Mouse (Mus musculus): ENCODE measurements at regions not wholly inside any gene's neighbourhood (a gene's known extent, or its start where the extent isn't known, plus 50 kb on each side); places are given as distances from the start of the nearest gene placed in this dataset.

DNA sequence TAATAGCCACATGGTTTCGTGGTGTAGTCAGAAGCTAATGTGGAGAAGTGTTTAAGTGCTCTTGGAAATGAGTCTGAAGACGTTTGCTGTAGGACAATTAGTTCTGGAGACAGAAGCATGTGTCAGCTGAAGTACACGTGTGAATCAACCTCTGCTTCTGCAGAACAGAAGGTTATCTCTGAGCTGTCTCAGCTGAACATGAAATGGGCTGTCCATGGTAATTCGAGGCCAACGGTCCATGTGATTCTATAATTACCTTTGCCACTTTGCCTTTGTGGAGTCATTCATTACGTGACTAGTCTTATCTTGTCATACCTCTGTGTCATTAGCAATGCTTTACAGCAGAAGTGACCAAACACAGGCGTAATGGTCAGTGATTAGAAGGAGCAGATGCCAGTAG, 295.6 kb upstream of the Veph1 start:
- in situ Hi-C loops (cut with MboI, MseI) = no loop called here

DNA sequence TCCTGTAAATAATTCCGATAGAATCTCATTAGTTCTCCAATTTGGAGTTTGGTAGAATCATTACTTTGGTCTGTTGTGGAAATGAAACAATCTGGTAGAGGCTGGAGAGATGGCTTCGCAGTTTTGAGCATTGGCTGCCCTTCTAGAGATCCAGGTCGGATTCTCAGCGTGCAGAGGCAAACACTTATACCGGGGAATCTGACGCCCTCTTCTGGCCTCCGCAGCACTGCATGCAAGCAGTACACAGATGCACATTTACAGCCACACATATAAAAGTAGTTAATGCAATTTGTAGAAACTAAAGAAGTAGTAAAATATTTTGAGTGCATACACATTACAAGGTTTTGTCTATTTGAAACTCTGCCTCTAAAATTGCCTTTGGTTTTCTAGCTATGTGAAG, 294.1 kb upstream of the Veph1 start:
- in situ Hi-C loops (cut with MboI, MseI) = no loop called here

DNA sequence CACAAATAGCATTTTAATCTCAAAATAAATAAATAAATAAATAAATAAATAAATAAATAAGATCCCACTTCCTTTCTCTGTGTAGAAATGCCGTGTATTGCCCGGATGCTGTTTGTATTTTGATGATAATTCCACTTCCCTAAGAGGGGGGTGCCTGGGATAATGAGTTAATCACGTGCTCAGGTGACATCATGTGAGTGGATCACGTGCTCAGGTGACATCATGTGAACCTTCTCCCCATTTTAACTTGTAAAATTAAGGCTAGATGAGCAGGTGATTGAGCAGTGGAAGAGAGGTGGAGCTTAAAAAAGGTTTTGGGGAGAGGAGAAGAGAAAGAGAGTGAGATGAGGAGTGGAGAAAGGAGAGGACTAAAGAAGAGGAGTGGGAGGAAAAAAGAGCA, 292.8 kb upstream of the Veph1 start:
- in situ Hi-C loops (cut with MboI, MseI) = no loop called here

DNA sequence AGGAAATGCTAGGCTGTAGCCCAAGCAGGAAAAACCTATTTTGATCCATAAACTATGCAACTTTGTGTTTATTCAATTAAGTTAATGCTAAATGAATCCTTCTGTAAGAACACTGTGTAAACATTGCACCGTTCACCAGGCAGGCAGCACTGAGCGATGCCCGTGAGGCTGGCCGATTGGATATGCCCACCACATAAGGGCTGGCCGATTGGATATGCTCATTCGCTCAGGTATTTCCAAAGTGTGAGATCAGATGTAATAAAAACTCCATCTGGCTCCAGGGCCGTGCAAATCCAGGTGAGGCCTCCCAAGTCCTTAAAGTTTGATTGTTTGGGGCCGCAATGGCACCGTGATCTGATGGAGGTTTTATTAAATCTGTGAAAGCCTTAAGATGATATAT, 288.2 kb upstream of the Veph1 start:
- in situ Hi-C loops (cut with MboI, MseI) = no loop called here

DNA sequence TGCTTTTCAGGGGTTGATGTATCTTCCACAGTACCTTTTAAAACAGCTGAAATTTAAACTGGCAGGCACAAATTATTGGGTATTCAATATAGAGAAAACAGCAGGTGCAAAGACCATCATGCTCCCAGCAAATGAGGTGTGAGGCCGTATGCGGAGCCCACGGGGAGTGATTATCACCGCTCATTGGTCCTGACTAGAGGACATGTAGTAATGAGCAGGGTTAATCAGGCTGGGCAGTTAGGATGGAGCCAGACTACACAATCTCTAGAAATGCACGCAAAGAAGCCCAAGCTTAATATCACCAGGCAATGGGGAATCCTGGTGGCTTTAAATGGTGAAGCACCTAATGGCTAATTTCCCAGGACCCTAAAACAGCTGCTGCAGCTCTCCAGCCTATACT, 287.5 kb upstream of the Veph1 start:
- in situ Hi-C loops (cut with MboI, MseI) = no loop called here

GRCm38 (mm10) chr3:66576659-66577058, 280.0 kb upstream of the Veph1 start:
- in situ Hi-C loops (cut with MboI, MseI) = no loop called here

DNA sequence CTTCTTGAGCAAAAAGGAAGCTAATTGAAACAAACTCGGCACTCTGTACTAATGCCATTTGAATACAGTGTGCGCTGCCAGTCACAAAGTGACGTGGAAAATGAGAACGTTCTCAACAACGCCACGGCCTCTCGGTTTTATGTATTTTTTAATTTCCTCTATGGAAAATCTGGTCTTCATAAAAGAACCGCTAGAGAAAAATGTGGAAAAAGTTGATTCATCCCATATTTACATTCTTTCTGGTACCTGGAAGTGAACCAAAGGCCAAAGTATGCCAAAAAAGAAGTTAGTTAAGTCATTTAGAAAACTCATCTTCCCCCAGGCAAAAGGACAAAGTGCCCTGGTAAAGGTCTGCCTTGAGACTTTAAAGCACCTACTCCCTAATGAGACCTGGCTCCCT, 277.7 kb upstream of the Veph1 start:
- in situ Hi-C loops (cut with MboI, MseI) = no loop called here

DNA sequence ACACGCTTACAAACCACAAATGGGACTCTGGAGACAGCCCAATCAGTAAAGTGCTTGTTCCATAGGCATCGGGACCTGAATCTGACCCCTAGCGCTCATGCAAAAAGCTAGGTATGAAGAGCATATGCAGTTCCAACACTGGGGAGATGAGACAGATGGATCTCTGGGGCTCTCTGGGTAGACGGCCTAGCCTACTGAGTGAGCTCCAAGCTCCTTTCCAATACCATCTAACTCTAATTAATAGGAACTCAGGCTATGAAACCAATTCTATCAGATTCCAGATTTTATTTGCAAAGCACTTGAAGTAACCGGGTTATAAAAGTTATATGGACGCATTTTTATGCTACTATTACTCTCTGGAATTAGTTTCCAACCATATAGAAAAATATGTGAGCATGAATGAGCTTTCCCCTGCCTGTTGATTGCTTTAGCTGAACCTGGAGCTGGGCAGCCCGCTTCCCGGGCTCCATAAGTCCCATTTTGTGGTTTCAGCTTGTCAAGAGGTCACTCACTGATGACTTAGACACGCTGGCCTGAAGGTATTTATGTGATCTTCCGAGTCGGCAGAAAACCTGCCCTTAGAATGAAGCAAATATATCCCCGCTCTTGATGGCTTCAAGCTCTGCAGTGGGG, 276.4 kb upstream of the Veph1 start:
- in situ Hi-C loops (cut with MboI, MseI) = no loop called here

DNA sequence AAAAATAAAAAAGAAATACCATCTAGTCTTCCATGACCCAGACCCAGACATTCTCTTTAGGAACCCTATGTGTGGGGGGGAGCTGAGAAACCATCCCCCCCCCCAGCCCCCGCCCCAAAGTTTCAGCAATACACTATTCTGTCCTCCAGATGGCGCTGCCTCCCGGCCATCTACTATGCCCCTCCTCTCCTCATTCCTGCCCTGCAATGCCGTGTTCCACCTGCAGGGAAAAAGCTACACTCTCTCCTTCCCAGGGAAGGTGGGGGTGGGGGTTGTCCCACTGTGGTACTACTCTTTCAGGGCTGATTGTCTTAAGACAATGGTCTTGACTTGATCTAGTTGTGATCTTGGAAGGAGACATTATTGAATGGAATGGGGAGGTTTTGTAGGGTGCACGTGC, 273.7 kb upstream of the Veph1 start:
- in situ Hi-C loops (cut with MboI, MseI) = no loop called here

DNA sequence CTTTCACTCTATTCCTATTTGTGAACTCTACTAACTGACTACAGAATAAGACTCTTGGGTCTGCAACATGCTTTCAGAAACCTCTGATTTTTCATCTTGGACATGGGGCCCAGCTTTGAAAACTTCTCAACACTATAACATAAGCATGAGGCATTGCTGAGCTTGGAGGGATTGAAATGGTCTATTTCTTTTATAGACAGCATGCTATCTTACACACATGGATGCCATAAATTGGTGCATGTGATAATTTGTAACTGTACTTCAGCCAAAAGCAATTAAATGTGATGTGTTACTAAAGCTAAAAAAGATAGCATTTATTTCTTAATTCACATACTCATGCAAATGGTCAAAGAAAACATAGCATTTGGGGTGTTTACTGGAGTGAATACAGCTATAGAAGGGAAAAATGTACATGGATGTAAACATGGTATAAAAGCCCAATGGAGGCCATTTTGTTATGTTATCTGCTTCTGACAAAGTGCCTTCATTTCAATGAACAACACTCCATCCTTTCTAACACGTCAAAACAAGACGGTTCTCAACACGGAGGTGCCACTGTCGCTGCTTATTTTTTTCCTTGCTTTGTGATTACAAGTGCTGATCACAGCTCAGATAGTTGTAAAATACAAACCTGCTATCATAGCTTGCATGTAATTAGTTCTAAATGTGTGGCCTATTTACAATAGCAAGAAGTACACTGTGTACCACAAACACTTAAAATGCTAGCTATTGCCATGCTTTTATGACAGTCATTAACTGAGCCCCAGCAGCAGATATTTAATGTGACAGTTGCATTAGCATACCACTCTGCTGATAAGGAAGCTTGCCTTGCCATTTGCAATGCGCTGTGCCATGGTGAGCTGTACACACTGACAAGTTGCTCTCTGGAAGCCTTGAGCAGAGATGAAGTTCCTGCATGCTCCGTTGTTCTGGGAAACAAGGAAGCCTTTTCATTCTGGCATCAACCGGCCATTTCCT, 267.9 kb upstream of the Veph1 start:
- in situ Hi-C loops (cut with MboI, MseI) = no loop called here

- in situ Hi-C loops (cut with MboI, MseI) = no loop called here
Observed at GRCm38 (mm10) chr3:66563329-66563728, 266.7 kb upstream of the Veph1 start.

DNA sequence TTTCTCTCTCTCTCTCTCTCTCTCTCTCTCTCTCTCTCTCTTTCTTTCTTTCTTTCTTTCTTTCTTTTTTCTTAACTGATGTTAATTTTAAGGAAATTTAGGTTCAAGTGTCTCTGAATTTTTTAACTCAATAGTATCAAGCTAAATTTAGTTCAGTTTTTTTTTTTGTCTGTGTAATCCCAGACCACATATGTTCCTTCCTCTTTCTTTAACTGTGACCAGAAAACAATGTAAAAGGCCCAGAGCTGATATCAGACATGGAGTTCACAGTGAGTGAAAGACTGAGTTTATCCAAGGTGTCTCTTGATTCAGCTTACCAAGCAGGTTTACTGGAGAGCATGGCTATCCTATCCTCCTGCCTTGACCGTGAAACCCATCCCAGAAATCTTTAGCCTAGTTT, 258.9 kb upstream of the Veph1 start:
- in situ Hi-C loops (cut with MboI, MseI) = no loop called here

DNA sequence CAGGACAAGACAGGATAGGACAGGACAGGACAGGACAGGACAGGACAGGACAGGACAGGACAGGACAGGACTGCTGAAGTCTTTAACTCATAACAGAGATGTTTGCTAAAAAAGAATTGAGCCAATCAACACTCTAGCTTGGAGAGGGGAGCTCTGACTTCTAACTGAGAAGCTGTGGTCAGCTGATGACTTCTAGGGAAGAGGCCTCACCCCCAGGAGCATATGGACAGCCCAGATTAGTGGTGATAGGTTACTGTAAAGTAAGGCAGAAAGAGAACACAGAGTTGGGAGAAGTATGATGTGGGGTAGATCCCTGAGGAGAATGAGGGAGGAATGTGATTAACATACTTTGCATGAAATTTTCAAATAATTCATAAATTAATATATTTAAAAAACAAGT, 254.3 kb upstream of the Veph1 start:
- in situ Hi-C loops (cut with MboI, MseI) = no loop called here

DNA sequence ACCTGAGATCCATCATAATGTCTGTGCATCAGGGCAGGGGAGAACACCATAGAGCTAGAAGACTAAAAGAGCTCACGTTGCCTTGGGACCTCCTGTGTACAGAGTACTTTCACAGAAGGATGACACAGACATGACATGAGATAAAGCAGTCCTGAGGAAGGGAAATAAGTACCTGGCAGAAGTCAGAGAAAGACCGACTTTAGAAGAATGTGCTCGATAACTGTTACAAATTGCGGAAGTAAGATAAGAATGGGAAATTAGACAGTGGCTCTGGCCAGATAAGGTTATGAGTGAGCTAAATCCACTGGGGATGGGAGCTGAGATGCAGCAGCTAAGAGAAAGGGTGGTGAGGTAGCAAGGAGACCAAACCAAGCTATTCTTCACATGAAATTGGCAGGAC, 249.9 kb upstream of the Veph1 start:
- in situ Hi-C loops (cut with MboI, MseI) = no loop called here

DNA sequence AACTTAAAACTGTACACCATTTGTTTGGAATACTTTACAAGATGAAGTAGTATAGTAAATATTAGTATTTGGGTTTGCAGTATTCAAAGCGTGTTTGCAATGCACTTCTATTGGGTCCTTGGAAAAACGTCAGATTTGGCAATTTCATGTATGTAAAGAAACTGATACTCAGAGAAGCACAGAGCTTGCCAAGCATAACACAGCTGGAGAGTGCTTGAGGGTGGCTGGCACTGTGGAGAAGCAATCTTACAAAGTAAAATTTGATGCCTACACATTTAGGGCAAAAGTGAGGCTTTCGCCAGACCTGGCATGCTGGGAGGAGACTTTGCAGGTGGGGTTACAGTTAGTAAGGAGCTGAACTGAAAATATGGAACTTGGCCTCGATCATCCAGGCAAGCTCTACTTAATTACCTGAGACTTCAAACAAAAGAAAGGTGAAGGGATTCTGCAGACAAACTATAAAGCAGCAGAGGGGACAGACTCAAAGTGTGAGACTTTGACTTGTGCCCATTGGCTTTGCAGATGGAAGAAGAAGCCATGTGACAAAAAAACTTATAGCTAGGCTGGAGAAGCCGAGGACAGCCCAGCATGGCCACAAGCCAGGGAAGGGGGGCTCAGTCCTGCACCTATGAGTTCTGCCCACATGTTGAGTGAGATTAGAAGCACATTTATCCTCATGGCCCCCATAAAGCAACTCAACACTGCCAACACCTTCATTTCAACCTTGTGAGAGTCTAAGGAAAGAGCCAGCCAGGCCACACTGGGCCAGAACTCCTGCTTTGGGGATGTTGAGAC, 247.7 kb upstream of the Veph1 start:
- in situ Hi-C loops (cut with MboI, MseI) = no loop called here

DNA sequence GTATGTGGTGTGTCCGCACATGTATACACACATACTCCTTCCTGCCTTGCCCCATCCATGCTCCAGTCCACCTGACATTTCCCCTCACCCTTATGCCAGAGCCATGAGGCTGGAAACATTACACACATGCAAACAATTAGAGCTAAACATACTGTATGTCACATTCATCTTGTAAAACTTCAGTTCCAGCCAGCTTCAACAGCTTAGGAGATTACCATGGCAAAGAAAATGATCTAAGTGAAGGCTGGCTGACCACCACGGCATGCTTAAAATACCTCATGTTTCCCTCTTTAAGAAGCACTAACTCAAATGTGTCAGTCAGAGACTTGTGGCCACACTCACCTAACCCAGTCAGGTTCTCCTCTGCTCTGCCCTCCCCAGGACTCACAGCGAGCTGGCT, 246.2 kb upstream of the Veph1 start:
- in situ Hi-C loops (cut with MboI, MseI) = no loop called here

GRCm38 (mm10) chr3:66537913-66538312, 241.3 kb upstream of the Veph1 start:
- in situ Hi-C loops (cut with MboI, MseI) = no loop called here

GRCm38 (mm10) chr3:66537106-66537893, 240.7 kb upstream of the Veph1 start:
- in situ Hi-C loops (cut with MboI, MseI) = no loop called here

GRCm38 (mm10) chr3:66536673-66537072, 240.0 kb upstream of the Veph1 start:
- in situ Hi-C loops (cut with MboI, MseI) = no loop called here

- in situ Hi-C loops (cut with MboI, MseI) = no loop called here
Observed at GRCm38 (mm10) chr3:66535786-66536529, 239.3 kb upstream of the Veph1 start.

DNA sequence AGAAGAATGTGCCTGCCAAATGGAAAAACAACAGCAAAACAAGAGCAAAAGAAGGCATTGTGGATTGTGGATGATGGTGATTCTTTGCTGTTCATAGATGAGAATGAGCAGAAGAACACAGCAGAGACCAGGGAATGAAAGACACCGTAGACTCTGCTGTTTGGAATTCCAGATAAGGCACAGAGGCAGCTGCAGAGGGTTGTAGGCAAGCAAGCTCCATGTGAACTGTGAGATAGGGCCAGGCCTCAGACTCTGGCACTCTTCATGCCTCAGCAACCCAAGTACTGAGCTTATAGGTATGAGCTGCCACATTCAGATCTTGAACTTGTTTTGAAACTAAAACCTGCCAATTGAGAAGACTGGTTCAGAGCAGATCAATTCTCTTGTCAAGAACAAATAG, 223.3 kb upstream of the Veph1 start:
- in situ Hi-C loops (cut with MboI, MseI) = no loop called here
